Mouse (Mus musculus) heart, postnatal 0 days (tissue): ENCODE measurements around the gene BC004004. TPM values are rescaled to one million over a fixed set of nuclear protein-coding genes. Genes with fewer than 3 reads are reported as not detected.

Source experiments
- ATAC-seq: fragments of 200-750 bp; cut with Nextera tagmentation; 2 replicates; pipeline ENCODE4 v1.8.0; 2017; ENCODE audit warnings: low read depth, moderate number of reproducible peaks, moderate library complexity; ENCODE audit not compliant: insufficient read depth
- DNase-seq: peaks from one replicate; pipeline ENCODE4 v3.0.0-alpha.2; 2016; ENCODE audit warnings: low spot score
- H3K27ac ChIP-seq: fragments of 300-500 bp; sonication (generic); 2 replicates; pipeline ENCODE4 v1.5.1; 2014; ENCODE audit warnings: low read depth, mild to moderate bottlenecking
- H3K27me3 ChIP-seq: fragments of 300-500 bp; sonication (generic); 2 replicates; pipeline ENCODE4 v1.6.1; 2014; ENCODE audit warnings: low read length, mixed read lengths; ENCODE audit not compliant: control insufficient read depth, insufficient read depth
- H3K36me3 ChIP-seq: fragments of 300-500 bp; sonication (generic); replicated peaks from 2 replicates; pipeline ENCODE4 v1.6.1; 2014; ENCODE audit warnings: low read length, mixed read lengths; ENCODE audit not compliant: control insufficient read depth, insufficient read depth
- H3K4me1 ChIP-seq: fragments of 300-500 bp; sonication (generic); 2 replicates; pipeline ENCODE4 v1.6.1; 2014; ENCODE audit warnings: antibody characterized with exemption; ENCODE audit not compliant: control insufficient read depth, insufficient read depth
- H3K4me2 ChIP-seq: fragments of 300-500 bp; sonication (generic); 2 replicates; pipeline ENCODE4 v1.6.1; 2014; ENCODE audit warnings: low read depth, mild to moderate bottlenecking, low read length, moderate library complexity
- H3K4me3 ChIP-seq: fragments of 300-500 bp; sonication (generic); 2 replicates; pipeline ENCODE4 v1.5.1; 2014; ENCODE audit warnings: low read depth, low read length
- H3K9ac ChIP-seq: fragments of 300-500 bp; sonication (generic); replicated peaks from 2 replicates; pipeline ENCODE4 v1.6.1; 2014; ENCODE audit warnings: low read depth, low read length, mixed read lengths
- H3K9me3 ChIP-seq: fragments of 300-500 bp; sonication (generic); replicated peaks from 2 replicates; pipeline ENCODE4 v1.6.1; 2016; ENCODE audit warnings: low read length; ENCODE audit not compliant: control insufficient read depth
- CTCF ChIP-seq: IDR thresholded peaks from 2 replicates; pipeline ENCODE4 v1.5.1; 2016; ENCODE audit warnings: antibody characterized with exemption, control low read depth, low read depth
- EP300 ChIP-seq: IDR thresholded peaks from 2 replicates; pipeline ENCODE4 v1.6.1; 2016; ENCODE audit warnings: antibody characterized with exemption, low read depth
- WGBS: fragments of 180-500 bp; shearing (Covaris S2); extraction: QIAGEN DNeasy Blood & Tissue Kit; methylation state at CpG from one replicate; pipeline ENCODE4 v1.1.7; 2014; 5-methylcytosine and 5-hydroxymethylcytosine counted together
- polyA plus RNA-seq: library from polyadenylated mRNA; unstranded; fragments of >200 nt; fragmentation: Nextera tagmentation; extraction: Ambion mirVana; gene quantifications from 2 replicates; pipeline ENCODE4 v1.2.1, GENCODE M21; 2015
- total RNA-seq: library from RNA; depleted of rRNA; stranded (reverse); fragments of >200 nt; gene quantifications from 2 replicates; pipeline ENCODE4 v1.2.3, GENCODE M21; 2014; ENCODE audit warnings: low replicate concordance

BC004004 gene
- total and polyA plus RNA-seq, 2 experiments from 2014 or later = 140 to 234 TPM

GRCm38 (mm10) chr17:29300926-29301325, 32.3 kb downstream of the BC004004 start:
- WGBS = 80% methylated on average over 7 of the region's 7 CpGs
- Histone ChIP-seq H3K36me3 (peaks cover 46% of the 10 kb centered on the region), H3K27me3 (no peaks in the 10 kb centered on the region), H3K4me1 (peaks cover 14% of the 10 kb centered on the region; the same call in 1 of the 2 replicates), H3K9me3 (no peaks in the 10 kb centered on the region), H3K4me2 (no peak overlapping the region), H3K9ac (no peak overlapping the region), H3K4me3 (no peak overlapping the region), H3K27ac (no peak overlapping the region)
- no peak for TF ChIP-seq CTCF
- TF ChIP-seq EP300 = no peak
- DNase-seq (no peak), ATAC-seq (no peak)

- Histone ChIP-seq H3K9ac (no peak overlapping the region), H3K27me3 (no peaks in the 10 kb centered on the region), H3K36me3 (peaks cover 45% of the 10 kb centered on the region), H3K4me2 (no peak overlapping the region), H3K4me1 (peaks cover 14% of the 10 kb centered on the region; the same call in 1 of the 2 replicates), H3K9me3 (no peaks in the 10 kb centered on the region), H3K27ac (no peak overlapping the region), H3K4me3 (no peak overlapping the region)
- TF ChIP-seq CTCF (no peak), EP300 (no peak)
- ATAC-seq (no peak), DNase-seq (no peak)
- 84% methylated on average over 6 of the region's 6 CpGs for WGBS
Observed at GRCm38 (mm10) chr17:29301421-29301820, 32.8 kb downstream of the BC004004 start.

GRCm38 (mm10) chr17:29302149-29302548, 33.6 kb downstream of the BC004004 start:
- TF ChIP-seq EP300 (no peak), CTCF (no peak)
- H3K36me3 ChIP-seq = peaks cover 38% of the 10 kb centered on the region
- H3K9me3 ChIP-seq = no peaks in the 10 kb centered on the region
- H3K27me3 ChIP-seq = no peaks in the 10 kb centered on the region
- peaks cover 14% of the 10 kb centered on the region; the same call in 1 of the 2 replicates for H3K4me1 ChIP-seq
- H3K4me2 ChIP-seq = no peak overlapping the region
- H3K9ac ChIP-seq = no peak overlapping the region
- no peak overlapping the region for H3K4me3 ChIP-seq
- DNase-seq = no peak
- H3K27ac ChIP-seq = no peak overlapping the region
- 51% methylated on average over 5 of the region's 5 CpGs for WGBS
- no peak for ATAC-seq

- H3K36me3 ChIP-seq = peaks cover 29% of the 10 kb centered on the region
- WGBS = 56% methylated on average over 3 of the region's 3 CpGs
- DNase-seq (no peak), ATAC-seq (no peak; the same call in 1 of the 2 replicates)
- no peak overlapping the region for H3K4me3 ChIP-seq
- H3K9me3 ChIP-seq = no peaks in the 10 kb centered on the region
- H3K4me2 ChIP-seq = no peak overlapping the region
- TF ChIP-seq EP300 (no peak), CTCF (peak; percentile 33)
- H3K27ac ChIP-seq = no peak overlapping the region
- no peak overlapping the region for H3K9ac ChIP-seq
- no peaks in the 10 kb centered on the region for H3K27me3 ChIP-seq
- peaks cover 14% of the 10 kb centered on the region; the same call in 1 of the 2 replicates for H3K4me1 ChIP-seq
Observed at GRCm38 (mm10) chr17:29303087-29303486, 34.5 kb downstream of the BC004004 start.

- Histone ChIP-seq H3K4me1 (peaks cover 14% of the 10 kb centered on the region; the same call in 1 of the 2 replicates), H3K9me3 (no peaks in the 10 kb centered on the region), H3K4me2 (no peak overlapping the region), H3K36me3 (peaks cover 23% of the 10 kb centered on the region), H3K27me3 (no peaks in the 10 kb centered on the region), H3K4me3 (no peak overlapping the region), H3K27ac (no peak overlapping the region), H3K9ac (no peak overlapping the region)
- 77% methylated on average over 3 of the region's 3 CpGs for WGBS
- DNase-seq (no peak), ATAC-seq (no peak)
- TF ChIP-seq EP300 (no peak), CTCF (no peak)
Observed at GRCm38 (mm10) chr17:29303856-29304255, 35.3 kb downstream of the BC004004 start.
